Mouse (Mus musculus): Measurements from ENCODE around the gene Prpsap1.
"Not testable (repeated sequence)": the region's sequence is repeated elsewhere in the genome, so short reads cannot be mapped to it uniquely, and the experiment has no call there.

The Prpsap1 gene

GRCm38 (mm10) chr11:116484261-116484660 lies 9.7 kb downstream of the Prpsap1 start:
- DNase-seq: no peak

GRCm38 (mm10) chr11:116481776-116482175 lies 12.2 kb downstream of the Prpsap1 start:
- no peak for DNase-seq

GRCm38 (mm10) chr11:116480975-116481374 lies 13.0 kb downstream of the Prpsap1 start:
- DNase-seq: no peak

GRCm38 (mm10) chr11:116479832-116480231 lies 14.2 kb downstream of the Prpsap1 start:
- no peak for DNase-seq

- DNase-seq: no peak
These were observed 15.0 kb downstream of the Prpsap1 start for GRCm38 (mm10) chr11:116478978-116479377.

GRCm38 (mm10) chr11:116477160-116477759 lies 16.7 kb downstream of the Prpsap1 start:
- DNase-seq: no peak

- no peak for DNase-seq
These were observed 17.3 kb downstream of the Prpsap1 start for GRCm38 (mm10) chr11:116476696-116477095.

GRCm38 (mm10) chr11:116476041-116476440 lies 18.0 kb downstream of the Prpsap1 start:
- DNase-seq: no peak

GRCm38 (mm10) chr11:116472275-116472674 lies 21.7 kb downstream of the Prpsap1 start:
- no peak for DNase-seq

- DNase-seq: no peak
These were observed 23.1 kb downstream of the Prpsap1 start for GRCm38 (mm10) chr11:116470896-116471295.

GRCm38 (mm10) chr11:116470249-116470648 lies 23.8 kb downstream of the Prpsap1 start:
- DNase-seq: no peak

- DNase-seq: not testable (repeated sequence)
These were observed 25.7 kb downstream of the Prpsap1 start for GRCm38 (mm10) chr11:116468338-116468737.

- no peak for DNase-seq
These were observed 27.9 kb downstream of the Prpsap1 start, which contains the start of gene Qrich2 for GRCm38 (mm10) chr11:116466141-116466540. Gene Qrich2, minus strand, starts transcription at chr11:116466241.

GRCm38 (mm10) chr11:116463833-116464232 lies 30.2 kb downstream of the Prpsap1 start:
- peak; percentile 53 to 67 for DNase-seq

GRCm38 (mm10) chr11:116463338-116463737 lies 30.7 kb downstream of the Prpsap1 start:
- no peak for DNase-seq

GRCm38 (mm10) chr11:116459786-116460185 lies 34.2 kb downstream of the Prpsap1 start:
- no peak for DNase-seq

- DNase-seq: no peak
These were observed 37.8 kb downstream of the Prpsap1 start for GRCm38 (mm10) chr11:116456234-116456633.

GRCm38 (mm10) chr11:116453889-116454288 lies 40.1 kb downstream of the Prpsap1 start:
- no peak for DNase-seq

GRCm38 (mm10) chr11:116449341-116449740 lies 44.7 kb downstream of the Prpsap1 start:
- no peak for DNase-seq

- DNase-seq: no peak
These were observed 46.2 kb downstream of the Prpsap1 start for GRCm38 (mm10) chr11:116447822-116448221.

GRCm38 (mm10) chr11:116446308-116446887 lies 47.6 kb downstream of the Prpsap1 start:
- no peak for DNase-seq

GRCm38 (mm10) chr11:116445596-116446307 lies 48.2 kb downstream of the Prpsap1 start:
- DNase-seq: peak; percentile 75 to 80

- no peak for DNase-seq
These were observed 50.1 kb downstream of the Prpsap1 start for GRCm38 (mm10) chr11:116443935-116444334.

- DNase-seq: no peak
These were observed 50.7 kb downstream of the Prpsap1 start for GRCm38 (mm10) chr11:116443311-116443710.

All from thymus, adult 18-20 months (tissue).